24 mouse cellular contexts compared by ENCODE assay signal in the genomic region with DNA sequence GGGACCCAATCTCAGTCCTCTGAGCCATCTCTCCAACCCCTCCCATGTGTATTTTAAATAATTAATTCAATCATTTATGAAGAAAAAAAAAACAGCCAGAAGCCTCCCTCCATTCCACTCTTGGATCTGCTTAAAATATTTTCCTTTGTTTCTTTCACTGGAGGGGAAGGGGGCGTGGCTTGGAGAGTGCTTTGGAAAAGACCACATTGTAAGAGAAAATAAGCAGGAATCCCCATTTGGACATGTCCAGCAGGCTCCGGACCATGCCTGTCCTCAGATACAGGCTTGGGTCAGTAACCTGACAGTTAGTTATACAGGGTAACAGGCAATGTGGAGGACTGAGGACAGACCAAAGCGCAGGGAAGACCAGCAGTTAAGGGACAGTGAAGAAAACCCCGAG. TPM values are rescaled to one million over a fixed set of nuclear protein-coding genes. Genes with fewer than 3 reads are reported as not detected.
A peak's percentile ranks its signal among the peaks of the same experiment; 100 is the strongest.
DNase-seq lines count a peak whose midpoint lies in the region; ATAC-seq lines count a peak whose summit lies in the region.
"Had no signal": no experiment of that assay in that cellular context is flagged by ENCODE, and none has a peak within 500 bp of the region (broad histone marks: within the 10 kb centered on the region; RNA-seq: fewer than 3 reads in every experiment).

No protein-coding gene starts in this region.

- H3K27me3 ChIP-seq in heart, embryonic 11.5 days (ENCODE audit: control insufficient read depth, insufficient read depth, low read length) = no peaks in the 10 kb centered on the region
- H3K27me3 ChIP-seq: liver, embryonic 15.5 days; midbrain, embryonic 13.5 days had no signal

- DNase-seq in heart, postnatal 10 days = peak; percentile 21 to 29
- DNase-seq in kidney, postnatal 14 days = peak; percentile 22
- DNase-seq in kidney, adult 8-10 months = no peak
- peak; percentile 43 for DNase-seq in testis, postnatal 10 days (ENCODE audit: low spot score)
- DNase-seq in testis, postnatal 14 days (ENCODE audit: low spot score) = no peak
- DNase-seq in gastrocnemius, adult 8-10 months (ENCODE audit: low spot score in 2 of 2) = no peak
- DNase-seq: adrenal gland, adult 8-10 months; B cell, adult 2 months; cerebellum, adult 18-20 months; cerebellum, postnatal 14 days; liver; thymus, postnatal 14 days had no signal

- H3K9ac ChIP-seq in heart, embryonic 11.5 days (ENCODE audit: low read depth, low read length) = no peak overlapping the region
- H3K9ac ChIP-seq: liver, embryonic 15.5 days; midbrain, embryonic 13.5 days had no signal

- H3K4me2 ChIP-seq in heart, embryonic 11.5 days = no peak overlapping the region
- H3K4me2 ChIP-seq: liver, embryonic 15.5 days; midbrain, embryonic 13.5 days had no signal

- H3K4me1 ChIP-seq in heart, embryonic 11.5 days (ENCODE audit: control insufficient read depth, insufficient read depth, low read length) = 0 out of 2 replicates have a peak, but pooled peaks cover 3% of the 10 kb centered on the region

- H3K9me3 ChIP-seq in heart, embryonic 11.5 days (replicated peaks; ENCODE audit: control insufficient read depth, low read length) = no peaks in the 10 kb centered on the region; the same call in 1 of the 2 replicates
- H3K9me3 ChIP-seq: liver, embryonic 15.5 days; midbrain, embryonic 13.5 days had no signal

- 74% methylated on average over 4 of the region's 4 CpGs for WGBS in heart, embryonic 11.5 days (ENCODE audit: insufficient replicate concordance)

- intact Hi-C loops in heart, postnatal 10 days (cut with DNase I) = no loop called here

- no peaks in the 10 kb centered on the region for H3K36me3 ChIP-seq in heart, embryonic 11.5 days (ENCODE audit: control insufficient read depth, insufficient read depth, low read length)
- H3K36me3 ChIP-seq: forebrain, embryonic 10.5 days; limb, embryonic 10.5 days; liver, embryonic 15.5 days; midbrain, embryonic 13.5 days had no signal

- H3K27ac ChIP-seq in heart, embryonic 11.5 days (ENCODE audit: low read depth, low read length) = no peak overlapping the region
- H3K27ac ChIP-seq: forebrain, embryonic 10.5 days; left cerebral cortex, adult 2 months; limb, embryonic 10.5 days; liver, embryonic 15.5 days; midbrain, embryonic 13.5 days had no signal

- H3K4me3 ChIP-seq in heart, embryonic 11.5 days (ENCODE audit: low read depth, low read length) = no peak overlapping the region
- H3K4me3 ChIP-seq: forebrain, embryonic 10.5 days; left cerebral cortex, adult 2 months; limb, embryonic 10.5 days; liver, embryonic 15.5 days; megakaryocyte, embryonic 14.5 days; midbrain, embryonic 13.5 days had no signal

- ATAC-seq in heart, embryonic 11.5 days (replicated peaks; ENCODE audit: insufficient number of reproducible peaks, low FRiP score, low TSS enrichment) = no peak
- ATAC-seq: activated CD4-positive, CD25-positive, alpha-beta regulatory T cell, adult 4 months; intestine, postnatal 0 days; lung, postnatal 0 days; midbrain, embryonic 13.5 days had no signal

RNA-seq across cellular contexts. Expression of a gene that starts 3.8 kb away (rescaled TPM):
- total RNA-seq in heart, postnatal 10 days (2021) = 10 to 100 TPM; 14.9 to 16.2 TPM
- 44.6 and 50.6 TPM in 2 replicates for polyA plus RNA-seq in heart, embryonic 11.5 days (2014; fragmentation: Nextera tagmentation; extraction: Ambion mirVana)
- total RNA-seq in gastrocnemius, adult 8-10 months (2022) = 1 to 10 TPM; 4.2 to 6.6 (median 5.0) TPM

RNA-seq across cellular contexts. Expression of a gene that starts 33.9 kb away (rescaled TPM):
- 1 to 10 TPM; 4.4 to 5.0 TPM for total RNA-seq in heart, postnatal 10 days (2021)
- 12.8 and 17.3 TPM in 2 replicates for polyA plus RNA-seq in heart, embryonic 11.5 days (2014; fragmentation: Nextera tagmentation; extraction: Ambion mirVana)
- 1 to 10 TPM; 4.1 to 5.6 (median 4.5) TPM for total RNA-seq in gastrocnemius, adult 8-10 months (2022)
- total RNA-seq: monocyte, adult 5-6 weeks had no signal

RNA-seq across cellular contexts. Expression of a gene that starts 51.1 kb away (rescaled TPM):
- total RNA-seq in heart, postnatal 10 days (2021) = 1 to 10 TPM in 1 of 2 experiments, under 1 TPM in 1; 0.99 to 2.0 TPM
- polyA plus RNA-seq in heart, embryonic 11.5 days (2014; fragmentation: Nextera tagmentation; extraction: Ambion mirVana) = 5.7 and 5.9 TPM in 2 replicates
- total RNA-seq in gastrocnemius, adult 8-10 months (2022) = 1 to 10 TPM in 1 of 4 experiments, under 1 TPM in 2, not detected in 1; 0.29 to 1.0 (median 0.89) TPM
- total RNA-seq: layer of hippocampus, postnatal 10 days had no signal
- polyA plus RNA-seq: activated CD4-positive, CD25-positive, alpha-beta regulatory T cell, adult 4 months had no signal

Comparison
In these comparisons a context has a peak if more than half of its experiments do, and no peak if none do; other contexts are left out.
1. DNase-seq: peak in heart, postnatal 10 days (2 of 2), kidney, postnatal 14 days (single experiment) and testis, postnatal 10 days (single experiment); none in kidney, adult 8-10 months (0 of 2), testis, postnatal 14 days (single experiment) and gastrocnemius, adult 8-10 months (0 of 2).